Mouse (Mus musculus): ENCODE results near the gene Cstf2.
A peak's percentile ranks its signal among the peaks of the same experiment; 100 is the strongest.

- TF ChIP-seq CTCF (IDR thresholded peaks at IDR 0.05; ENCODE audit: borderline replicate concordance, control insufficient read depth, extremely low read depth, insufficient read depth, low read length, poor library complexity) (0 out of 2 replicates have a peak, but pooled peaks have one; percentile 33), POLR2A (IDR thresholded peaks at IDR 0.05; ENCODE audit: control insufficient read depth, extremely low read depth, insufficient read depth, low read length, poor library complexity) (peak; percentile 58; the same call in 1 of the 2 replicates)
Measured at GRCm38 (mm10) chrX:134058987-134059712, at the start of gene Cstf2.
